Mouse (Mus musculus) testis, adult 2 months (tissue): ENCODE data around the gene Myo5c. TPM values are rescaled to one million over a fixed set of nuclear protein-coding genes. Genes with fewer than 3 reads are reported as not detected.
"Not testable (repeated sequence)": the region's sequence is repeated elsewhere in the genome, so short reads cannot be mapped to it uniquely, and the experiment has no call there.

Experiments
- H3K27ac ChIP-seq: fragments of 200-500 bp; 2 replicates; pipeline ENCODE4 v1.5.1; 2012; ENCODE audit warnings: low read depth, low read length; ENCODE audit not compliant: control insufficient read depth, insufficient read depth
- H3K27me3 ChIP-seq: fragments of 200-500 bp; 2 replicates; pipeline ENCODE4 v1.6.1; 2012; ENCODE audit warnings: mild to moderate bottlenecking, low read length, moderate library complexity; ENCODE audit not compliant: control insufficient read depth, insufficient read depth
- H3K36me3 ChIP-seq: fragments of 200-500 bp; 2 replicates; pipeline ENCODE4 v1.6.1; 2012; ENCODE audit warnings: mild to moderate bottlenecking, low read length; ENCODE audit not compliant: control insufficient read depth, insufficient read depth
- H3K4me1 ChIP-seq: fragments of 200-500 bp; 2 replicates; pipeline ENCODE4 v1.6.1; 2012; ENCODE audit warnings: low read length; ENCODE audit not compliant: control insufficient read depth, insufficient read depth
- H3K4me3 ChIP-seq: fragments of 200-500 bp; 2 replicates; pipeline ENCODE4 v1.5.1; 2012; ENCODE audit warnings: low read depth, mild to moderate bottlenecking, low read length, moderate library complexity, mixed read lengths; ENCODE audit not compliant: control insufficient read depth
- CTCF ChIP-seq: fragments of 200-500 bp; IDR thresholded peaks from 2 replicates; pipeline ENCODE4 v1.5.1; 2012; ENCODE audit warnings: low read depth, mild to moderate bottlenecking, inconsistent platforms, low read length, moderate library complexity; ENCODE audit not compliant: control insufficient read depth, insufficient read depth, insufficient replicate concordance
- POLR2A ChIP-seq: fragments of 200-500 bp; IDR thresholded peaks from 2 replicates; pipeline ENCODE4 v1.6.1; 2012; ENCODE audit warnings: low read depth, mild to moderate bottlenecking, inconsistent platforms, low read length, moderate library complexity; ENCODE audit not compliant: control insufficient read depth
- polyA plus RNA-seq: library from polyadenylated mRNA; depleted of rRNA; stranded (reverse); fragments of >200 nt; gene quantifications from 2 replicates; pipeline ENCODE4 v1.2.3, GENCODE M21; 2012

The Myo5c gene
- polyA plus RNA-seq, 1 experiment, result 1.3 TPM

DNA sequence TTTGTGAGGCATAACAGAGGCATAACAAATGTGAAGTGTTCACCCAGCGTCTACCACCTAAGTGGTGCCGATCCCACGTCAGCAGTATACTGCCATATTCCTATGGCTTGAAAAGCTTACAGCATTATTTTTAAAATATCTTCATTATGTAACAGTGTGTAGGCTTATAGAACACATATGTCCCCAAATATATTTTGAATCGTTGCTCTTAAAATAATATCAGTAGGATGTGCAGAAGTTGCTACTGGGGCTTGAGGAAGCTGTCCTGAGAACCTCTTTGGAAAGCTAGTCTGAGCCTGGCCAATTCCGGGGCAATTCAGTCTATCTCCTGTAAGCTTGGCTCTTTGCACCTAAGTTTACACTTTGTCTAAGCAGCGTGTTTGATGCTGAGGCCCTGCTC lies 16.1 kb downstream of the Myo5c start:
- no peaks in the 10 kb centered on the region for H3K27me3 ChIP-seq
- TF ChIP-seq CTCF (no peak), POLR2A (no peak)
- no peak overlapping the region for H3K27ac ChIP-seq
- H3K4me3 ChIP-seq, result no peak overlapping the region
- no peaks in the 10 kb centered on the region for H3K36me3 ChIP-seq
- no peaks in the 10 kb centered on the region for H3K4me1 ChIP-seq

DNA sequence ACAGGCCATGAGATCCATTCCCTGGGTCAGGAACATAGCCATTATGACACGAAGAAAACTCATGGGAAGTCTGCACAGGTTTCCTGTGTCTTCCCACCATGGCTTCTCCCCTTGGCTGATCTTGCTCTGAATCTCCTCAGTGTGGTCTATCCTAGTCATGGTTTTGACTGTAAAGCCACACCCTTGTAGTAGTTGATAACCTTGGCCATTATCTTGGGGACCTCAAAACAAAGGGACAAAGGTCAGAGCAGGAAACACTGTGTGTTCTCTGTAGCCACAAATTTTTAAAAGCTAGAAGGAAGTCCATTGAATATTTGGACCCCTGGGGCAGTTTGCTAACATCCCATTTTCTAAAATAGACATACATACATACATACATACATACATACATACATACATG lies 16.5 kb downstream of the Myo5c start:
- Histone ChIP-seq H3K27me3 (no peaks in the 10 kb centered on the region), H3K27ac (no peak overlapping the region), H3K4me3 (no peak overlapping the region), H3K4me1 (no peaks in the 10 kb centered on the region), H3K36me3 (no peaks in the 10 kb centered on the region)
- no peak for TF ChIP-seq CTCF
- TF ChIP-seq POLR2A, result no peak

DNA sequence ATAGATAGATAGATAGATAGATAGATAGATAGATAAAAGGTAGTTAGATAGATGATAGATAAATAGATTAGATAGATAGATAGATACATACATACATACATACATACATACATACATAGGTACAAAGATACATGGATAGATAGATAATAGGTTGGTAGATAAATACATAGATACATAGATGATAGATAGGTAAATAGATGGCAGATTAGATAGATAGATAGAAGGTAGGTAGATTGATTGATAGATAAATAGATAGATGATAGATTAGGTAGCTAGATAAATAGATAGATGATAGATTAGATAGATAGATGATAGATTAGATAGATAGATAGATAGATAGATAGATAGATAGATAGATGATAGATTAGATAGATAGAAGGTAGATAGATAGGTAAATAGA lies 17.1 kb downstream of the Myo5c start:
- Histone ChIP-seq H3K36me3 (no peaks in the 10 kb centered on the region), H3K4me3 (no peak overlapping the region), H3K27ac (no peak overlapping the region), H3K4me1 (no peaks in the 10 kb centered on the region), H3K27me3 (no peaks in the 10 kb centered on the region)
- no peak for TF ChIP-seq POLR2A
- TF ChIP-seq CTCF, result no peak

DNA sequence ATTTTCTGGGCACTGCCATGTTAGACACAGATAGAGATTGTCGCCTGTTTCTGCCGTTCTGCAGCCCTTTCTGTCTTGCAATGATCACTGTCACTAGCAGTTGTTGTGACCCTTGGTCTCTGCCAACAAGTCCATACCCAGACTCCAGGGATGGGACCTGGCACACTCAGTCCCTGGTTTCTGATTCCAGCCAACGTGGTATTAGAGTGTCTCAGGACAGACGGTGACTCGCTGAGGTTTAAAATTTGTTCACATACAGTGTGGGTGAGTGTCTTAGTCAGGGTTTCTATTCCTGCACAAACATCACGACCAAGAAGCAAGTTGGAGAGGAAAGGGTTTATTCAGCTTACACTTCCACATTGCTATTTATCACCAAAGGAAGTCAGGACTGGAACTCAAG lies 21.3 kb downstream of the Myo5c start:
- not testable (repeated sequence) for H3K4me1 ChIP-seq, H3K27me3 ChIP-seq, H3K27ac ChIP-seq, H3K36me3 ChIP-seq, H3K4me3 ChIP-seq

DNA sequence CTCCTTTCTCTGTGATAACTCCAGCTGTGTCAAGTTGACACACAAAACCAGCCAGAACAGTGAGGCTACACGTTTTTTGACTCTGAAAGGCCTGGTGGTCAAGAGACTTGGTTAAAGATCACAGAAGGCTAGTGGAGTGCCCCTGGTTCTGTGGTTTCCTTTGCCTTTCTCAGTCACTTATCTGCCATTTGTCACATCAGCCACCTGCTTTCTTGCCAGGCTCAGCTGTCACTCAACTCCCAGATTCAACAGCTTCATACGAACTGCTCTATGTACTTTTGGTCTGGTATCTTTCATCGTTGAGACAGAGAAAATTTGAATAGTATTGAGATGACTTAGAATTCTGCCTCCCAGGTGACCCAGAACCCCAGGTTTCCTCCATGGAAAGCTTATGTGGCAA lies 21.9 kb downstream of the Myo5c start:
- TF ChIP-seq CTCF, result no peak
- TF ChIP-seq POLR2A, result no peak
- Histone ChIP-seq H3K27me3 (no peaks in the 10 kb centered on the region), H3K36me3 (no peaks in the 10 kb centered on the region), H3K4me1 (no peaks in the 10 kb centered on the region), H3K4me3 (no peak overlapping the region), H3K27ac (no peak overlapping the region)

DNA sequence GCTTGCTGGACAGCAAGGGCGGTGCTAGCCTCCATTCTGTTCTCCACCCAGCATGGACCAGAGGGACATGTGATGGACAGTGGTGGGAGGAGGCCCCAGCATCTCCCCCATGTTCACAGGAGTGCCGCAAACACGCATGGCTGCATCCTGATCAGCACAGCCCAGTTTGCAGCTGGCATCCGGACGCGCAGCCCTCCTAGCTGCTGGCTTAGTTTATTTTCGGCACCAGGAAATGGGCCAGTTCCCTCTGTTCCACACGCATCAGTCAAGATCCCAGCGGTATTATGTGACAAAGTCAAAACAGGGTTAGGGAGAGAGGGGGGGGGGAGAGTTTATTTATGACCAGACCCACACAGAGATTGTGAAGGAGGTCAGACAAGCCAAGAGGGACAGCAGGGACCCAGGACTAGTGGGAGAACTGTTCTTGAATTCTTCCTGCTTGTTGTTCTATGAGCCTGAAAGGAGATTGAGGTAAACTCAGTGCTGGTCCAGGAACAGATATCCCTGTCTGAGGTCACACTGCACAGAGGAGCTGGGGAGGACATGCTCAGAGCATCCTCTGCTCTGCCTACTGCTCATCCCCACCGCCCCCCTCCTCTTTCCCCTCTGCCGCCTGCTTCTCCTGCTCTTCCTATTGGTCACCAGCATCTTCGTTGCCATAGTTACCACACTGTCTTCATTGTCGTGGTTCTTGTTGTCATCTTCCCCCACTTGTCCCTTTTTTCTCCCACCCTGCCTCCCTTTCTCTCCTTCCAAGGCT lies 22.6 kb downstream of the Myo5c start:
- no peaks in the 10 kb centered on the region for H3K27me3 ChIP-seq
- H3K36me3 ChIP-seq, result no peaks in the 10 kb centered on the region
- no peak overlapping the region for H3K4me3 ChIP-seq
- H3K27ac ChIP-seq, result no peak overlapping the region
- no peak for TF ChIP-seq CTCF
- no peaks in the 10 kb centered on the region for H3K4me1 ChIP-seq

DNA sequence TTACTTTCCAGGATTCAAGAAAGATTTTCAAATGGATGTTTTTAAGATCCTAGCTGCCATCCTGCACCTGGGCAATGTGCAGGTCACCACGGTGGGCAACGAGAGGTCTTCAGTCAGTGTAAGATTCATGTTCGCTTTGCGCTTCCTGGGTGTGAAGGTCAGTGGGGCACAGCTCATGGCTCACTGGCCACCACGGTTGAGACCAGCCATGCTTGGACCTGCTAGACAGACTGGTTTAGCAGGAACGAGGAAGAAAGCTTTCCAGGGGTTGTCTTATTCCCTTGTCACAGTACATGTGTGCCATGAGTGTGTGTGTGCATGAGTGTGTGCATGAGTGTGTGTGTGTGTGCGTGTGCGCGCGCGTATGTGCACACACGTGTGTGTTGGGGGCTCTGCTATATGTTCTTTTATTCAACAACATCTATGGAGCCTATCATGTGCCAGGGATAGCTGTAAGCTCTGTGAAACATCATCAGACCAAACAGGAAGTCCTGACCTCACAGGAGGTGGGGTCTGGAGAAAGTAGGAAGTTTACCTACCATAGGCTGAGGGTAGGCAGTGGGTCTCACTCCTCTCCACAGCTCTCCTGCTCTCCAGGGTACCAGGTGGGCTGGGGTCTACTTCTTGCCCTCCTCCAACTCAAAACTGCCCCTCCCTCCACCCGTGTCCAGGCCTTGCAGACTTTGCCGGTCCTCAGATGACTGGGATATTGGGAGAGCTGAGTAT lies 24.2 kb downstream of the Myo5c start:
- H3K27ac ChIP-seq, result no peak overlapping the region
- TF ChIP-seq POLR2A, result no peak
- no peak for TF ChIP-seq CTCF

More for the DNA sequence above, 24.2 kb downstream of the Myo5c start:
- Histone ChIP-seq H3K4me1 (no peaks in the 10 kb centered on the region), H3K27me3 (no peaks in the 10 kb centered on the region), H3K4me3 (no peak overlapping the region), H3K36me3 (no peaks in the 10 kb centered on the region)
